Mouse (Mus musculus): ENCODE data around the gene Padi2.

GRCm38 (mm10) chr4:140950574-140950973 is 44.4 kb downstream of the Padi2 start:
- TF ChIP-seq MAX (IDR thresholded peaks at IDR 0.05) = no peak
- TF ChIP-seq CTCF (IDR thresholded peaks at IDR 0.05; ENCODE audit: control insufficient read depth, insufficient read depth, insufficient read length) = no peak
- no peak for TF ChIP-seq MYOG (IDR thresholded peaks at IDR 0.05; ENCODE audit: control insufficient read depth, extremely low read depth, insufficient read length)

Data from C2C12 (cell line).